In genomic region chr2:167403085-167403484, GRCm38 (mm10) we compare ENCODE assay signal across 17 mouse cellular contexts. TPM values are rescaled to one million over a fixed set of nuclear protein-coding genes. Genes with fewer than 3 reads are reported as not detected.
A peak's percentile ranks its signal among the peaks of the same experiment; 100 is the strongest.
DNase-seq lines count a peak whose midpoint lies in the region; ATAC-seq lines count a peak whose summit lies in the region.
"Had no signal": no experiment of that assay in that cellular context is flagged by ENCODE, and none has a peak within 500 bp of the region (broad histone marks: within the 10 kb centered on the region; RNA-seq: fewer than 3 reads in every experiment).

No protein-coding gene starts in this region.

- no peaks in the 10 kb centered on the region for H3K36me3 ChIP-seq in intestine, embryonic 15.5 days
- no peaks in the 10 kb centered on the region for H3K36me3 ChIP-seq in midbrain, embryonic 10.5 days
- H3K36me3 ChIP-seq in midbrain, embryonic 13.5 days = no peaks in the 10 kb centered on the region
- H3K36me3 ChIP-seq: forebrain, embryonic 12.5 days; heart, embryonic 10.5 days; liver, embryonic 13.5 days had no signal

- H3K4me1 ChIP-seq in intestine, embryonic 15.5 days (replicated peaks) = no peaks in the 10 kb centered on the region
- no peaks in the 10 kb centered on the region for H3K4me1 ChIP-seq in midbrain, embryonic 10.5 days
- H3K4me1 ChIP-seq in midbrain, embryonic 13.5 days (replicated peaks) = no peaks in the 10 kb centered on the region
- H3K4me1 ChIP-seq: forebrain, embryonic 12.5 days; liver, embryonic 13.5 days had no signal

- H3K9ac ChIP-seq in intestine, embryonic 15.5 days = no peak overlapping the region
- no peak overlapping the region for H3K9ac ChIP-seq in midbrain, embryonic 13.5 days (replicated peaks)
- H3K9ac ChIP-seq: forebrain, embryonic 12.5 days; liver, embryonic 13.5 days had no signal

- WGBS in intestine, embryonic 15.5 days = 62% methylated on average over 7 of the region's 7 CpGs
- 83% methylated on average over 7 of the region's 7 CpGs for WGBS in midbrain, embryonic 10.5 days
- WGBS in midbrain, embryonic 13.5 days = 79% methylated on average over 7 of the region's 7 CpGs

- no peaks in the 10 kb centered on the region for H3K9me3 ChIP-seq in intestine, embryonic 15.5 days
- 0 out of 2 replicates have a peak, but pooled peaks cover 8% of the 10 kb centered on the region for H3K9me3 ChIP-seq in midbrain, embryonic 10.5 days (replicated peaks)
- no peaks in the 10 kb centered on the region for H3K9me3 ChIP-seq in midbrain, embryonic 13.5 days
- H3K9me3 ChIP-seq: forebrain, embryonic 12.5 days; heart, embryonic 10.5 days; liver, embryonic 13.5 days had no signal

- H3K27me3 ChIP-seq in intestine, embryonic 15.5 days (replicated peaks) = no peaks in the 10 kb centered on the region
- no peaks in the 10 kb centered on the region for H3K27me3 ChIP-seq in midbrain, embryonic 10.5 days (ENCODE audit: low read depth, poor library complexity, severe bottlenecking)
- H3K27me3 ChIP-seq in midbrain, embryonic 13.5 days = no peaks in the 10 kb centered on the region
- H3K27me3 ChIP-seq: forebrain, embryonic 12.5 days; liver, embryonic 13.5 days had no signal

- H3K4me2 ChIP-seq in intestine, embryonic 15.5 days (replicated peaks) = peak overlapping the region; percentile 2; the same call in 1 of the 2 replicates
- H3K4me2 ChIP-seq in midbrain, embryonic 13.5 days (replicated peaks) = no peak overlapping the region
- H3K4me2 ChIP-seq: forebrain, embryonic 12.5 days; liver, embryonic 13.5 days had no signal

- H3K27ac ChIP-seq in intestine, embryonic 15.5 days = peak overlapping the region; percentile 45; the same call in 1 of the 2 replicates
- no peak overlapping the region for H3K27ac ChIP-seq in midbrain, embryonic 10.5 days (replicated peaks)
- H3K27ac ChIP-seq in midbrain, embryonic 13.5 days = no peak overlapping the region
- H3K27ac ChIP-seq: forebrain, embryonic 12.5 days; gastrocnemius, adult 2 months; heart, embryonic 10.5 days; liver, embryonic 13.5 days had no signal

- H3K4me3 ChIP-seq in intestine, embryonic 15.5 days (replicated peaks) = no peak overlapping the region
- no peak overlapping the region for H3K4me3 ChIP-seq in midbrain, embryonic 10.5 days
- no peak overlapping the region for H3K4me3 ChIP-seq in midbrain, embryonic 13.5 days (replicated peaks)
- H3K4me3 ChIP-seq: forebrain, embryonic 12.5 days; gastrocnemius, adult 2 months; heart, embryonic 10.5 days; liver, embryonic 13.5 days had no signal

- peak; percentile 84 for ATAC-seq in intestine, embryonic 15.5 days
- no peak for ATAC-seq in cerebellum, adult (ENCODE audit: insufficient number of reproducible peaks, low FRiP score, low TSS enrichment)
- no peak for ATAC-seq in midbrain, embryonic 13.5 days
- ATAC-seq: activated CD4-positive, CD25-positive, alpha-beta regulatory T cell, adult 4 months; hindbrain, embryonic 16.5 days had no signal

- peak; percentile 62 for DNase-seq in urinary bladder, postnatal 14 days (ENCODE audit: low spot score)
- DNase-seq in urinary bladder, postnatal 4 days (ENCODE audit: low spot score in 2 of 2) = no peak
- peak; percentile 33 for DNase-seq in lung, postnatal 14 days
- no peak for DNase-seq in B cell, adult 2 months
- DNase-seq in midbrain, embryonic 10.5 days (ENCODE audit: low spot score) = no peak
- DNase-seq: cerebellum, postnatal 14 days; gastrocnemius, adult 2 months; liver, embryonic 13.5 days; right cerebral cortex, postnatal 25 days; thymus, postnatal 4 days had no signal

RNA-seq across cellular contexts. Expression of gene Slc9a8, which starts 18.4 kb away (rescaled TPM):
- polyA plus RNA-seq in intestine, embryonic 15.5 days (2015; fragmentation: Nextera tagmentation; extraction: Ambion mirVana) = 19.9 and 21.7 TPM in 2 replicates
- 21.6 and 25.6 TPM in 2 replicates for polyA plus RNA-seq in midbrain, embryonic 10.5 days (2016; fragmentation: Nextera tagmentation; extraction: Ambion mirVana)
- polyA plus RNA-seq in midbrain, embryonic 13.5 days (2015; fragmentation: Nextera tagmentation; extraction: Ambion mirVana) = 22.7 and 23.0 TPM in 2 replicates

RNA-seq across cellular contexts. Expression of gene B4galt5, which starts 54.1 kb away (rescaled TPM):
- 9.6 and 10.8 TPM in 2 replicates for polyA plus RNA-seq in intestine, embryonic 15.5 days (2015; fragmentation: Nextera tagmentation; extraction: Ambion mirVana)
- polyA plus RNA-seq in midbrain, embryonic 10.5 days (2016; fragmentation: Nextera tagmentation; extraction: Ambion mirVana) = 9.1 and 9.9 TPM in 2 replicates
- 10.6 and 11.2 TPM in 2 replicates for polyA plus RNA-seq in midbrain, embryonic 13.5 days (2015; fragmentation: Nextera tagmentation; extraction: Ambion mirVana)

Comparison
In these comparisons a context has a peak if more than half of its experiments do, and no peak if none do; other contexts are left out.
1. DNase-seq: peak in urinary bladder, postnatal 14 days (single experiment) and lung, postnatal 14 days (single experiment); none in urinary bladder, postnatal 4 days (0 of 2), B cell, adult 2 months (0 of 2) and midbrain, embryonic 10.5 days (single experiment).